Mouse (Mus musculus): ENCODE data around the gene Ccnq. TPM values are rescaled to one million over a fixed set of nuclear protein-coding genes. Genes with fewer than 3 reads are reported as not detected.
A peak's percentile ranks its signal among the peaks of the same experiment; 100 is the strongest.

The Ccnq gene
- polyA plus RNA-seq, 1 experiment = 1.4 TPM

DNA sequence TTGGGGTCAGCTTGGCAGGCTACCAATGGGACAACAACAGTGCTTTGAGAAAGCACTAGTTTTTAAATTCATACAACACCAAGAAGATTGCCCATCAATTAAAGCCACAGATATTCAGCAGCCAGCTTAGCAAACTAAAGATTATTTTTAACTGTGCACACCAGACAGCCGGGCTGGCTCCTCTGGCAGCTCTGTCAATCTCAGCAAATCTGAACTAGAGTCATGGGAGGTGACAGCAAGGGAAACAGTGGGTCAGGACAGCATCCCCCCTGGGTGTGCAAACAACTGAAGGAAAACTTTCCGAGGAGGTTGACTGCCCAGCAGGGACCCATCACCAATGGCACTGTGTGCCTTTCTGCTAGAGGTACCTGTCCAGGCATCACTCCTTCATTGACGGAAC is 9.1 kb downstream of the Ccnq start:
- Histone ChIP-seq H3K9me3 (ENCODE audit: control insufficient read depth, low read length) (no peaks in the 10 kb centered on the region), H3K27me3 (ENCODE audit: control insufficient read depth) (no peaks in the 10 kb centered on the region), H3K4me1 (ENCODE audit: control insufficient read depth) (peaks cover 2% of the 10 kb centered on the region; the same call in 1 of the 2 replicates), H3K4me3 (replicated peaks) (no peak overlapping the region), H3K36me3 (ENCODE audit: control insufficient read depth) (no peaks in the 10 kb centered on the region)
- TF ChIP-seq TAL1 (IDR thresholded peaks at IDR 0.05; ENCODE audit: low read length) (no peak), GATA1 (IDR thresholded peaks at IDR 0.05; ENCODE audit: low read length) (no peak)

DNA sequence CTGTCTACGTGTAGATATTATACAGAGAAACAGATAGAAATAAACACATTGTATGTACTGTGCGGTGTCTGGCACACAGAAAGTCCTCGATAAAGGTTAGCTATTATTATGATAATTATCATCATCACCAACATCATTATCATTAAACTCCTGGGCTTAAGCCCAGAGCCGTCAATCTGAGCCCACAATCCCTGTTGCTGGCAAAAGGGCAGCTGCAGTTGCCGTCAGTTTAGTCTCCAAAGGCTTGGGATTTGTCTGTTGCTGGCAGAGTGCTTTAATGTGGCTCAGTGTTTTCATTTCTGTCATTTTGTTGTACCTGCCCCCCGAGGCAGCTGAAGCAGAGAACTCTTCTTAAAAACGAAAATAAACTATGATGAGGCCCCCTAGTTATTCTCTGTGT is 9.6 kb downstream of the Ccnq start:
- no peaks in the 10 kb centered on the region for H3K36me3 ChIP-seq (ENCODE audit: control insufficient read depth)
- H3K27me3 ChIP-seq (ENCODE audit: control insufficient read depth) = no peaks in the 10 kb centered on the region
- no peaks in the 10 kb centered on the region for H3K9me3 ChIP-seq (ENCODE audit: control insufficient read depth, low read length)
- H3K4me3 ChIP-seq (replicated peaks) = no peak overlapping the region
- TF ChIP-seq GATA1 (IDR thresholded peaks at IDR 0.05; ENCODE audit: low read length) (no peak), TAL1 (IDR thresholded peaks at IDR 0.05; ENCODE audit: low read length) (no peak)
- peaks cover 2% of the 10 kb centered on the region; the same call in 1 of the 2 replicates for H3K4me1 ChIP-seq (ENCODE audit: control insufficient read depth)

DNA sequence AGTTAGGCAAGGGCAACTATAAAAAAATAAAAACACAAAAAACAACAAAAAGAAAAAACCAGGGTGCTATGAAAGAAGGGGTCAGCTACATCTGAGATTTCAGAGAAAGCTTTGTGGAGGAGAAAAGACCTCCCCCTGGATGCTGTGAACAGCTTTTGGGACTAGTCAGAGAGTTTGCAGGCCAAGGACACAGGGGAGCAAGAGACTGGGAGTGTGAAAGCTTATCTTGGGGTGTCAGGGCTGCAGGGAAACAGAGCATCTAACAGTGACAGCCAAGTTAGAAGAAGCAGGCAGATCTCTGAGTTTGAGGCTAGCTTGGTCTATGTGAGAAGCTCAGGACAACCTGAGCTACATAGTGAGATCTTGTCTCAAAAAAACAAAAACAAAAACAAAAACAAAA is 12.2 kb downstream of the Ccnq start:
- Histone ChIP-seq H3K9me3 (ENCODE audit: control insufficient read depth, low read length) (no peaks in the 10 kb centered on the region), H3K27me3 (ENCODE audit: control insufficient read depth) (no peaks in the 10 kb centered on the region), H3K4me3 (replicated peaks) (no peak overlapping the region), H3K4me1 (ENCODE audit: control insufficient read depth) (peaks cover 2% of the 10 kb centered on the region; the same call in 1 of the 2 replicates), H3K36me3 (ENCODE audit: control insufficient read depth) (no peaks in the 10 kb centered on the region)
- no peak for TF ChIP-seq TAL1 (IDR thresholded peaks at IDR 0.05; ENCODE audit: low read length)

DNA sequence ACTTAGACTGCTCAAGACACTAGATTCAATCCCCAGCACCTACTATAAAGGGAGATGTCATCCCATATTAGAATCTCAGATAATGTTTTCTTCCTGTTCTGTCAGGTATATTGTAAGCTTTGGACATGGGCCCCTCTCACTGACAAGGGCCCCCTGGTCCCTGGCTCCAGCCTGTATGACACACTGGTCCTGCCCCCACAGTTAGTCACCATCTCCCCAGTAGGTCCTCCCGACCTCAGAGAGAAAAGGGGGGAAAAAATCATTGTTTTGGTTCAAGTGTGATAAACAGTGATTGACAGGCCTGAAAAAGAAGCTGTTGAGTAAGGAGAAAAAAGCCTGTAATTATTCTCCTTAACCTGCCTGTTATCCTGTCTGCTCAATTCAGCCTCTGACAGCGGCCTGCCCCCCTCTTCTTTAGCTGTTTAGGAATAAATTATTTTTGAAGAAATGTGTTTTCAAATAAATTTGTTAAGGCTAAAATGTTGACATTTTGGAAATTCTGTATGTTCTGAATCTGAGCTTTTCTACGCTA is 14.6 kb downstream of the Ccnq start:
- no peak for TF ChIP-seq GATA1 (IDR thresholded peaks at IDR 0.05; ENCODE audit: low read length)
- TF ChIP-seq TAL1 (IDR thresholded peaks at IDR 0.05; ENCODE audit: low read length) = no peak
- no peaks in the 10 kb centered on the region for H3K36me3 ChIP-seq (ENCODE audit: control insufficient read depth)
- no peaks in the 10 kb centered on the region for H3K9me3 ChIP-seq (ENCODE audit: control insufficient read depth, low read length)
- H3K4me3 ChIP-seq (replicated peaks) = no peak overlapping the region
- no peaks in the 10 kb centered on the region for H3K27me3 ChIP-seq (ENCODE audit: control insufficient read depth)
- peaks cover 16% of the 10 kb centered on the region for H3K4me1 ChIP-seq (ENCODE audit: control insufficient read depth)

DNA sequence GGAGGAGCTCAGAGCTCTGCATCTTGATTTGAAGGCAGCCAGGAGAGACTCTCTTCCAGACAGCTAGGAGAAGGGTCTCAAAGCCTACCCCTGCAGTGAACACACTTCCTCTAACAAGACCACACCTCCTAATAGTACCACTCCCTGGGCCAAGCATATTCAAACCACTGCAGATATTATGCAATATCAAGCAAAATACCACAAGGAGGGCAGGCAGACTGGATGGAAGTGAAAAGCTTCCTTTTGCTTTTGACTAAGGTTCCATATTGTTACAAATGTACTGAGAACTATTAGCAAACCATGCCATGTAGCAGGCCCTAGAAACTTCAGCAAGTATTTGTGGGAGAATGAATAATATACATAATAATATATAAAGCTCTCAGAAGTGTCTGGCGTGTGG is 16.4 kb downstream of the Ccnq start:
- H3K9me3 ChIP-seq (ENCODE audit: control insufficient read depth, low read length) = no peaks in the 10 kb centered on the region
- H3K4me1 ChIP-seq (ENCODE audit: control insufficient read depth) = peaks cover 16% of the 10 kb centered on the region
- no peaks in the 10 kb centered on the region for H3K36me3 ChIP-seq (ENCODE audit: control insufficient read depth)
- H3K27me3 ChIP-seq (ENCODE audit: control insufficient read depth) = no peaks in the 10 kb centered on the region
- TF ChIP-seq GATA1 (IDR thresholded peaks at IDR 0.05; ENCODE audit: low read length) = no peak
- no peak for TF ChIP-seq TAL1 (IDR thresholded peaks at IDR 0.05; ENCODE audit: low read length)
- H3K4me3 ChIP-seq (replicated peaks) = no peak overlapping the region

DNA sequence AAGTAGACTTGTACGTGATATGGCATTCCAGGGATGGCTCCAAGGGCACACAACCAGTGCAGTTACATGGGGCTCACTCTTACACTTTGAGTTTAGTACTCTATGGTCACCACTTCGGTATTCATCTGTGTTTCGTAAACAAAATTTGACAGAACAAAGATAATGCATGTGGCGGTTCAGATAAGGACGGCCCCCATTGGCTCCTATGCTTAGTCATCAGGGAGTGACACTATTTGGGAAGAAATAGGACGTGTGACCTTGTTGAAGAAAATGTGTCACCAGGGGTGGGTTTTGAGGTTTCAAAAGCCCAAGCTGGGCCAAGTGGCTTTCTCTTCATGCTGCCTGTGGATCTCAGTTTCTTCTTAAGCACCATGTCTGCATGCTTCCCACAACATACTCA is 18.9 kb downstream of the Ccnq start:
- H3K36me3 ChIP-seq (ENCODE audit: control insufficient read depth) = no peaks in the 10 kb centered on the region
- H3K9me3 ChIP-seq (ENCODE audit: control insufficient read depth, low read length) = no peaks in the 10 kb centered on the region
- peaks cover 14% of the 10 kb centered on the region for H3K4me1 ChIP-seq (ENCODE audit: control insufficient read depth)
- H3K4me3 ChIP-seq (replicated peaks) = no peak overlapping the region
- TF ChIP-seq TAL1 (IDR thresholded peaks at IDR 0.05; ENCODE audit: low read length) = no peak
- peak; percentile 27; the same call in 1 of the 2 replicates for TF ChIP-seq GATA1 (IDR thresholded peaks at IDR 0.05; ENCODE audit: low read length)
- H3K27me3 ChIP-seq (ENCODE audit: control insufficient read depth) = no peaks in the 10 kb centered on the region

DNA sequence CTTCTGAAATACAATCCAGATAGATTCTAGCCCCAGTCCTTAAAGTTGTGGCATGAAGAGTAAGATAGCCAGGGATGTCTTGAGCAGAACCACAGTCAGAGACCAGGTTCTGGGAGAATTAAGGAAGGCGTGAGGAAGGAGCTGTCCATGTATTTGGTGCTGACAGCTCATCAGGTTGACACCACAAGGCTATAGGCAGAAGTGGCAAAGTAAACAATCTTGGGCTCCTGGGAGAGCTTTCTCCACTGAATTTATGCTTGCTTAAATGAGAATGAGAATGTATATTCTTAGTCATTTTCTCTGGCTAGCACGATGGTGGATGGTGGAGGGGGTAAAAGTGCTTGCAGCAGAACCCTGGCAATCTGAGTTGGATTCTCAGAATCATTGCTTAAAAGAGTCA is 20.6 kb downstream of the Ccnq start:
- H3K4me1 ChIP-seq (ENCODE audit: control insufficient read depth) = peaks cover 14% of the 10 kb centered on the region
- H3K27me3 ChIP-seq (ENCODE audit: control insufficient read depth) = no peaks in the 10 kb centered on the region
- no peaks in the 10 kb centered on the region for H3K36me3 ChIP-seq (ENCODE audit: control insufficient read depth)
- H3K9me3 ChIP-seq (ENCODE audit: control insufficient read depth, low read length) = no peaks in the 10 kb centered on the region
- TF ChIP-seq GATA1 (IDR thresholded peaks at IDR 0.05; ENCODE audit: low read length) = no peak
- no peak for TF ChIP-seq TAL1 (IDR thresholded peaks at IDR 0.05; ENCODE audit: low read length)
- no peak overlapping the region for H3K4me3 ChIP-seq (replicated peaks)

DNA sequence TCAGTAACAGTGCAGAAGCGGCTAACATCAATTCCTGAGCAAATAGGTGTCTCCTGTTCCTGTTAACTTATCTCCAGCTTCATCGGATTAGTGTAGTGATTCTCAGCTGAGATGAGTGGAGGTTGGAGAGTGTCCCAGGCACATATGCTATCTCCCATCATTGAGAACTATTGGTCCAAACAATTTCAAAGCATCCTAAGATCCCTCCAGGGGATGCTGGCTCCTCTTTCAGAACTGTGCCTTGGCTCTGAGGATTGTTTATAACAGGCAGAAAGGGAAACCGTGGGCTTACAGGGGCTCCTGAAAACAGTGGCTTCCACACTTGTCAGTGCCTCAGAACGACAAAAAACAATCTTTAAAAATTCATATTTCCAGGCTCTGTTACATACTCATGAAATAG is 23.5 kb downstream of the Ccnq start:
- Histone ChIP-seq H3K36me3 (ENCODE audit: control insufficient read depth) (no peaks in the 10 kb centered on the region), H3K4me1 (ENCODE audit: control insufficient read depth) (peaks cover 10% of the 10 kb centered on the region), H3K4me3 (replicated peaks) (no peak overlapping the region), H3K9me3 (ENCODE audit: control insufficient read depth, low read length) (no peaks in the 10 kb centered on the region), H3K27me3 (ENCODE audit: control insufficient read depth) (no peaks in the 10 kb centered on the region)
- TF ChIP-seq GATA1 (IDR thresholded peaks at IDR 0.05; ENCODE audit: low read length) = no peak
- TF ChIP-seq TAL1 (IDR thresholded peaks at IDR 0.05; ENCODE audit: low read length) = no peak

DNA sequence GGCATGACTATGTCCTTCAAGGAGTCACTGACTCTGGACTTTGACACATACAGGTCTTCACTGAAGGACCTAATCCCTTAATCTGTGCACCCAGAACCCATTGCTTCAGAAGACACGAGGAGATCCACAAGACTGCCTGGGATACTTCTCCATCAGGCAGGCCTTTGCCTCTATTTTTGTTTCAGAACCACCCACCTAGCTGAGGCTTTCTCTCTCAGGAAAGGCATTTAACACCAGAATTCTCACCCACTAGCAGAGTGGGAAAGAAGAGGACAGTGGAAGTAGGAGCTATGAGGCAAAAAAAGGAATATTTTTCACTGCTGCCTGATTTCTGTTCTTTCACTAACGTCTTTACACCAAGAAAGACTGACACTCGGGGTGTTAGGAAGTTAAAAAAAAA is 25.2 kb downstream of the Ccnq start:
- no peaks in the 10 kb centered on the region for H3K27me3 ChIP-seq (ENCODE audit: control insufficient read depth)
- no peaks in the 10 kb centered on the region for H3K4me1 ChIP-seq (ENCODE audit: control insufficient read depth)
- no peaks in the 10 kb centered on the region for H3K36me3 ChIP-seq (ENCODE audit: control insufficient read depth)
- H3K4me3 ChIP-seq (replicated peaks) = no peak overlapping the region
- TF ChIP-seq GATA1 (IDR thresholded peaks at IDR 0.05; ENCODE audit: low read length) (no peak), TAL1 (IDR thresholded peaks at IDR 0.05; ENCODE audit: low read length) (no peak)
- H3K9me3 ChIP-seq (ENCODE audit: control insufficient read depth, low read length) = no peaks in the 10 kb centered on the region

DNA sequence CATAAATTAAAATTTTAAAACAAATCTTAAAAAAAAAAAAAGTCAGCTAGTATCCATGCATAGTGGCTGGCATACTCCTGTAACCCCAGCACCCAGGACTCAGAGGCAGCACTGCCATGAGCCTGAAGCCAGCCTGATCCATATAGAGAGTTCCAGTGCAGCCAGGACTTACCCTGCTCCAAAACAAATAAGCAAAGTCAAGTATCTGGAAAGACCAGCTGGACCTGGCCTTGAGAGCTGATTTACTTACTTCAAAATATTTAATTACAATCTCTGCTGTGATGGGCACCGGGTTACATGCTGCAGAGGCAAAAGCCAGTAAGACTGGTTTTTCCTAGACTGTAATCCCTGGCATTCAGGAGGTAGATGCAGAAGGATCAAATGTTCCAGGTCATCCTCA is 26.7 kb downstream of the Ccnq start:
- no peaks in the 10 kb centered on the region for H3K27me3 ChIP-seq (ENCODE audit: control insufficient read depth)
- no peak for TF ChIP-seq GATA1 (IDR thresholded peaks at IDR 0.05; ENCODE audit: low read length)
- no peak for TF ChIP-seq TAL1 (IDR thresholded peaks at IDR 0.05; ENCODE audit: low read length)
- H3K4me3 ChIP-seq (replicated peaks) = no peak overlapping the region

More for the DNA sequence above, 26.7 kb downstream of the Ccnq start:
- no peaks in the 10 kb centered on the region for H3K4me1 ChIP-seq (ENCODE audit: control insufficient read depth)
- H3K9me3 ChIP-seq (ENCODE audit: control insufficient read depth, low read length) = no peaks in the 10 kb centered on the region
- H3K36me3 ChIP-seq (ENCODE audit: control insufficient read depth) = no peaks in the 10 kb centered on the region
